Mouse (Mus musculus) limb, embryonic 15.5 days (tissue): ENCODE data around the gene Fam114a1. TPM values are rescaled to one million over a fixed set of nuclear protein-coding genes. Genes with fewer than 3 reads are reported as not detected.
A peak's percentile ranks its signal among the peaks of the same experiment; 100 is the strongest.

Experiments used
- ATAC-seq: fragments of 200-750 bp; cut with Nextera tagmentation; 2 replicates; pipeline ENCODE4 v1.8.0; 2017; ENCODE audit warnings: low read depth, moderate TSS enrichment; ENCODE audit not compliant: insufficient number of reproducible peaks, low FRiP score, low TSS enrichment
- H3K27ac ChIP-seq: fragments of 300-500 bp; sonication (generic); 2 replicates; pipeline ENCODE4 v1.5.1; 2015; ENCODE audit warnings: moderate library complexity, mild to moderate bottlenecking, inconsistent platforms
- H3K27me3 ChIP-seq: fragments of 300-500 bp; sonication (generic); 2 replicates; pipeline ENCODE4 v1.6.1; 2015; ENCODE audit warnings: inconsistent platforms
- H3K36me3 ChIP-seq: fragments of 300-500 bp; sonication (generic); 2 replicates; pipeline ENCODE4 v1.6.1; 2015; ENCODE audit warnings: inconsistent platforms
- H3K4me1 ChIP-seq: fragments of 300-500 bp; sonication (generic); 2 replicates; pipeline ENCODE4 v1.6.1; 2015; ENCODE audit warnings: inconsistent platforms
- H3K4me2 ChIP-seq: fragments of 300-500 bp; sonication (generic); 2 replicates; pipeline ENCODE4 v1.6.1; 2015; ENCODE audit warnings: mild to moderate bottlenecking, inconsistent platforms
- H3K4me3 ChIP-seq: fragments of 300-500 bp; sonication (generic); 2 replicates; pipeline ENCODE4 v1.5.1; 2015; ENCODE audit warnings: mild to moderate bottlenecking, inconsistent platforms
- H3K9ac ChIP-seq: fragments of 300-500 bp; sonication (generic); 2 replicates; pipeline ENCODE4 v1.6.1; 2015; ENCODE audit warnings: inconsistent platforms
- H3K9me3 ChIP-seq: fragments of 300-500 bp; sonication (generic); 2 replicates; pipeline ENCODE4 v1.6.1; 2016; ENCODE audit warnings: inconsistent platforms
- WGBS: fragments of 180-500 bp; shearing (Covaris S2); methylation state at CpG from one replicate; pipeline ENCODE4 v1.1.7; 2015; 5-methylcytosine and 5-hydroxymethylcytosine counted together
- polyA plus RNA-seq: library from polyadenylated mRNA; unstranded; fragments of >200 nt; fragmentation: Nextera tagmentation; extraction: Ambion mirVana; gene quantifications from 2 replicates; pipeline ENCODE4 v1.2.1, GENCODE M21; 2015

Gene Fam114a1
- polyA plus RNA-seq, 1 experiment from 2014 or later = 84.0 TPM

GRCm38 (mm10) chr5:64968961-64969860 is 660 bp upstream of the Fam114a1 start:
- peak overlapping the region; percentile 61 for H3K4me2 ChIP-seq
- peak; percentile 75 for ATAC-seq
- no peaks in the 10 kb centered on the region for H3K27me3 ChIP-seq
- H3K9me3 ChIP-seq = no peaks in the 10 kb centered on the region
- peak overlapping the region; percentile 73 for H3K4me3 ChIP-seq
- H3K36me3 ChIP-seq = peaks cover 8% of the 10 kb centered on the region
- H3K27ac ChIP-seq = peak overlapping the region; percentile 92
- WGBS = 7% methylated on average over 14 of the region's 14 CpGs
- H3K9ac ChIP-seq = peak overlapping the region; percentile 66
- H3K4me1 ChIP-seq = peaks cover 16% of the 10 kb centered on the region

DNA sequence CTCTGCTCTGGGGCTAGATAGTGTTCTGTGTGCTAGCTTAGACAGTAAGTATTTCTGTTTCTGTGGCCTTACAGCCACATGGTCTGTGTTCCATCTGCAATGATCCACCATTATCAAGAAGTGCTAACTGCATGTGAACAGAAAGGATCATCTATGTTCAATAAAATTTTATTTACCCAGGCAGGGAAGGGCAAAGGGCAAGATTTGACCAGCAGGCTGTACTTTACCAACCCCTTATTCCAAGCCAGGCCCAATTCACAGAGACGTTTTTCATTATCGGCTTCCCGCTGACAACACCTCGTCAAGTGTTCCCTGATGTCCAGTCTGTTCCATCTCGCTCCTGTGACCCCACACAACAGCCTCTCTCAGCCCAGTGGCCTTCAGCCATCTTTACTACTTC is 5.2 kb downstream of the Fam114a1 start:
- no peak overlapping the region for H3K9ac ChIP-seq
- H3K4me1 ChIP-seq = peaks cover 7% of the 10 kb centered on the region
- no peak for ATAC-seq
- WGBS = 58% methylated on average over 5 of the region's 5 CpGs
- H3K4me3 ChIP-seq = no peak overlapping the region
- peaks cover 18% of the 10 kb centered on the region for H3K36me3 ChIP-seq
- H3K27ac ChIP-seq = no peak overlapping the region
- no peaks in the 10 kb centered on the region for H3K9me3 ChIP-seq
- H3K4me2 ChIP-seq = no peak overlapping the region
- no peaks in the 10 kb centered on the region for H3K27me3 ChIP-seq

DNA sequence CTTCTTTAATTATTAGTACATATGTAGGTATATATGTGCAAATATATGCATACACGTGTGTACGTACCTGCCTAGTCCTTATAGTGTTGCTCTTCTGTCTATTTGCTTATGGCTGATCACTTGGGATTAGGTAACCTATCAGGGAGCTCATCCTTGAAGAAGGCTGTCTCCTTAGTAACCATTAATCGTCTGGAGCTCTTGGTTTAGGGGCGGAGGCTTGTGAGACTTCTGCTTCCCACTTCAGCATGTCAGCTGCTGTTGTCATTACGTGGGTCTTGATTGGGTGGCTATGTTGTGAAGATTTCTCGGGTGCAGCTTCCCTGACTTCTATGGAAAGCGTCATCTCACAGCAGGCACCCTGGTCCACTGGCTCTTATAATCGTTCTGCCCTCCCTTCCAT is 7.3 kb downstream of the Fam114a1 start:
- no peak for ATAC-seq
- Histone ChIP-seq H3K4me1 (no peaks in the 10 kb centered on the region; the same call in 1 of the 2 replicates), H3K27me3 (no peaks in the 10 kb centered on the region), H3K27ac (no peak overlapping the region), H3K4me3 (no peak overlapping the region), H3K9ac (no peak overlapping the region), H3K4me2 (no peak overlapping the region), H3K9me3 (no peaks in the 10 kb centered on the region), H3K36me3 (peaks cover 38% of the 10 kb centered on the region)
- 77% methylated on average over 8 of the region's 8 CpGs for WGBS

GRCm38 (mm10) chr5:64985971-64986370 is 16.1 kb downstream of the Fam114a1 start:
- 69% methylated on average over 7 of the region's 7 CpGs for WGBS
- Histone ChIP-seq H3K9me3 (no peaks in the 10 kb centered on the region), H3K27me3 (no peaks in the 10 kb centered on the region), H3K4me3 (no peak overlapping the region), H3K27ac (no peak overlapping the region), H3K36me3 (peaks cover 77% of the 10 kb centered on the region), H3K4me1 (no peaks in the 10 kb centered on the region), H3K9ac (no peak overlapping the region), H3K4me2 (no peak overlapping the region)
- ATAC-seq = no peak

DNA sequence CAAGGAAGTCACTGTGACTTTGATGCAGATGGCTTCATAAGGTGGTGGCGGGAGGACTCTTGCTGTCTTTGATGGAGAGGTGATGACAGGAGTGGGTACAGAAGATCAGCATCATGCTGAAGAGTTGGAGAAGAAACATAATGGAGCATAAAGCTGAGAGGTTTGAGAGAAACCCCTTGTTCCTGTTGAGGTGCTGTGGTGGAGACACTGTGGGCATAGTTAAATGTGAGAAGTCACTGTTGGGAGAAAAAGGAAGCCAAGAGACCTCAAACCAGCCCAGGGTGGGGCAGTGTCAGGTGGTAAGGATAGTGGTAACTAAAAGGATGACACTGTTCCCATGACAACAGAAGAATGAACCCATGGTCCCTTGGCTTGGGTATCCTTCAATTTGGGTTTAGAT is 20.1 kb downstream of the Fam114a1 start:
- ATAC-seq = no peak
- Histone ChIP-seq H3K4me3 (no peak overlapping the region), H3K9me3 (no peaks in the 10 kb centered on the region)

DNA sequence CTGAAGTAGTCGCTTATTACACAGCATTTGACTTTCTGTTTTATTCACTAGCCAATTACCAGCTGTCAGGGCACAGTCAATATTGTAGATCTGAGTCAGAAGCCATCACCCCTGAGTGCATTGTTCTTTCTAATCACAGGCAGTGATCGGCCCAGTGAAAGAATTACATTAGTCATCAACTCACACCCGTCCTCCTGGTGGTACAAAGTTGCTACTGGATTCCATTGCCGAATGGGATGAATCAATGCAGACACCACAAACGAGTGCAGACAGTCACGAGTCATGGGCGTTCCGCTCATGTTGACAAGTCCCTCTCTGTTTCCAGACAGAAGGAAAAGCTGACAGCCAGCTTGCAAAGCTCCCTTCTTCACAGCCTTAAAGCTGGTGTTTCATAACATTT is 22.7 kb downstream of the Fam114a1 start:
- Histone ChIP-seq H3K27ac (no peak overlapping the region), H3K4me1 (no peaks in the 10 kb centered on the region), H3K4me2 (no peak overlapping the region), H3K4me3 (no peak overlapping the region), H3K27me3 (no peaks in the 10 kb centered on the region), H3K9ac (no peak overlapping the region), H3K9me3 (no peaks in the 10 kb centered on the region), H3K36me3 (peaks cover 54% of the 10 kb centered on the region)
- ATAC-seq = no peak
- WGBS = 69% methylated on average over 8 of the region's 8 CpGs

More for the DNA sequence above, 20.1 kb downstream of the Fam114a1 start:
- 88% methylated on average over 1 of the region's 1 CpGs for WGBS
- H3K4me2 ChIP-seq = no peak overlapping the region
- no peaks in the 10 kb centered on the region for H3K4me1 ChIP-seq
- H3K27ac ChIP-seq = no peak overlapping the region
- H3K27me3 ChIP-seq = no peaks in the 10 kb centered on the region
- peaks cover 52% of the 10 kb centered on the region for H3K36me3 ChIP-seq
- H3K9ac ChIP-seq = no peak overlapping the region

DNA sequence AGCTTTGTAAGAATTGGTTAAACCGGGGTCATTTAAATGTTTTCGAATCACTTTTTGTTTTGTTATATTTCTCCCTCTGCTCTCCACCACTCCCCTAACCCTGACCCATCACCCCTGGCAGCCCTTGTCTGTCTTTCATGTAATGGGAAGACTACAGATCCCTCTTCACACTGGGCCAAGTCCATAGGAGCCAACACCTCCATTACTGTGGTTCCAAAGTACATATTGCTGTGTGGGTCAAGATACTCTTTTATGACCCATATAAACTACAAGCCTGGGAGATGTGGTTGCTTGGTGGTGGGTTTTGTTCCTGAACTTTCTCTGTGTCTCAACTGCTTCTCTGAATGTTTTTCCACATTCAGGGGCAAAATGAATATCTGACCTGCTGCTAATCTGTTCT is 25.5 kb downstream of the Fam114a1 start:
- H3K27ac ChIP-seq = no peak overlapping the region
- ATAC-seq = no peak
- H3K4me3 ChIP-seq = no peak overlapping the region
- no peak overlapping the region for H3K9ac ChIP-seq
- H3K27me3 ChIP-seq = no peaks in the 10 kb centered on the region
- 96% methylated on average over 2 of the region's 2 CpGs for WGBS
- H3K36me3 ChIP-seq = peaks cover 45% of the 10 kb centered on the region
- no peaks in the 10 kb centered on the region for H3K4me1 ChIP-seq
- H3K9me3 ChIP-seq = no peaks in the 10 kb centered on the region
- H3K4me2 ChIP-seq = no peak overlapping the region

- no peak for ATAC-seq
- H3K4me3 ChIP-seq = no peak overlapping the region
- H3K4me2 ChIP-seq = no peak overlapping the region
- 32% methylated on average over 10 of the region's 10 CpGs for WGBS
- H3K27me3 ChIP-seq = no peaks in the 10 kb centered on the region
- H3K9ac ChIP-seq = no peak overlapping the region
- no peak overlapping the region for H3K27ac ChIP-seq
- no peaks in the 10 kb centered on the region for H3K9me3 ChIP-seq
- peaks cover 34% of the 10 kb centered on the region for H3K36me3 ChIP-seq
- H3K4me1 ChIP-seq = 0 out of 2 replicates have a peak, but pooled peaks cover 4% of the 10 kb centered on the region
Observed at GRCm38 (mm10) chr5:65002940-65003824, 33.3 kb downstream of the Fam114a1 start.

- Histone ChIP-seq H3K4me2 (no peak overlapping the region), H3K9me3 (no peaks in the 10 kb centered on the region), H3K4me3 (no peak overlapping the region), H3K27ac (no peak overlapping the region), H3K36me3 (peaks cover 33% of the 10 kb centered on the region), H3K9ac (no peak overlapping the region), H3K27me3 (no peaks in the 10 kb centered on the region), H3K4me1 (0 out of 2 replicates have a peak, but pooled peaks cover 4% of the 10 kb centered on the region)
- 25% methylated on average over 7 of the region's 7 CpGs for WGBS
- ATAC-seq = no peak
Observed at GRCm38 (mm10) chr5:65003946-65004535, 34.2 kb downstream of the Fam114a1 start.

DNA sequence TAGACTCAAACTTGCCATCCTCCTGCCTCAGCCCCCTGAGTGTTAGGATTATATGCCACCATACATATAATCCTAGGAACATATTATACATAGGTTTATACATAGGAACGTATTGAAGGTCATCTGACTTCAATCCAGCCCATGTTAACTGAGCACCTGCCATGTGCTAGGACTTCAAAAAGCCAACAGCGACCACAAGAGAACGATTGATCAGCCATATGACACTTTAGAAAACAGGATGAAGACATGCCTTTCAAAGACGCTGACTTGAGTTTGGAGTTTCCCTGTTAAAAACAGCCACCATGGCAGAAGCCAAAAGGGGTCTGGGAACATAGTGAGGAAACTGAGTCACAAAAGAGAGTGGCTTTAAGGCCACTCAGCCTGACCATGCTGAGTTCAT is 35.4 kb downstream of the Fam114a1 start:
- Histone ChIP-seq H3K4me1 (0 out of 2 replicates have a peak, but pooled peaks cover 4% of the 10 kb centered on the region), H3K27me3 (no peaks in the 10 kb centered on the region), H3K4me2 (no peak overlapping the region), H3K9ac (no peak overlapping the region), H3K4me3 (no peak overlapping the region), H3K9me3 (no peaks in the 10 kb centered on the region), H3K27ac (no peak overlapping the region), H3K36me3 (peaks cover 45% of the 10 kb centered on the region)
- no peak for ATAC-seq
- 89% methylated on average over 4 of the region's 4 CpGs for WGBS

- 0 out of 2 replicates have a peak, but pooled peaks cover 4% of the 10 kb centered on the region for H3K4me1 ChIP-seq
- H3K9me3 ChIP-seq = no peaks in the 10 kb centered on the region
- no peaks in the 10 kb centered on the region for H3K27me3 ChIP-seq
- no peak overlapping the region for H3K4me2 ChIP-seq
- H3K27ac ChIP-seq = no peak overlapping the region
- WGBS = 29% methylated on average over 4 of the region's 4 CpGs
- peaks cover 52% of the 10 kb centered on the region for H3K36me3 ChIP-seq
- no peak for ATAC-seq
- H3K4me3 ChIP-seq = no peak overlapping the region
- no peak overlapping the region for H3K9ac ChIP-seq
Observed at GRCm38 (mm10) chr5:65006011-65006491, 36.2 kb downstream of the Fam114a1 start.
